Mouse (Mus musculus) neutrophil, adult 83 days (primary cell): ENCODE results near the gene Tmem30c. TPM values are rescaled to one million over a fixed set of nuclear protein-coding genes. Genes with fewer than 3 reads are reported as not detected.

ENCODE experiments used
- total RNA-seq, 2 experiments: library from RNA; stranded (reverse); gene quantifications; one replicate each; pipeline ENCODE4 v1.2.4; 2023

The Tmem30c gene
- total RNA-seq, result not detected

DNA sequence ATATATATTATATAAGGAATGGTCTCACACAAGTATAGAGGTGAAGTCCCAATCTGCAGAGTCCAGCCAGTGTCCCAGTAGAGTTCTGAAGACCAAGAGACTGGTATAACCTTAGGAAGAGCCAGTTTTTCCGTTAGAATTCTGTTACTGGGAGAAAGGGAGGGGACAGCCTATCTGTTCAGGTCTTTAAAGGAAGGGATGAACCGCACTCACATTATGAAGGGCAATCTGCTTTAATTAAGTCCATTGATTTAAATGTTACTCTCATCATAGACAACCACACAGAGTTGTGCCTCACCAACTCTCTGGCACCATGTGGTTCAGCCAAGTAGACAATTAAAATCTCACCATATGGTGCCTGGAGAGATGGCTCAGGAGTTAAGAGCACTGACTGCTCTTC, at the start of gene Tmem30c:
Tmem30c (minus strand) TSS at position 101 of the 400 bp plus-strand sequence.

DNA sequence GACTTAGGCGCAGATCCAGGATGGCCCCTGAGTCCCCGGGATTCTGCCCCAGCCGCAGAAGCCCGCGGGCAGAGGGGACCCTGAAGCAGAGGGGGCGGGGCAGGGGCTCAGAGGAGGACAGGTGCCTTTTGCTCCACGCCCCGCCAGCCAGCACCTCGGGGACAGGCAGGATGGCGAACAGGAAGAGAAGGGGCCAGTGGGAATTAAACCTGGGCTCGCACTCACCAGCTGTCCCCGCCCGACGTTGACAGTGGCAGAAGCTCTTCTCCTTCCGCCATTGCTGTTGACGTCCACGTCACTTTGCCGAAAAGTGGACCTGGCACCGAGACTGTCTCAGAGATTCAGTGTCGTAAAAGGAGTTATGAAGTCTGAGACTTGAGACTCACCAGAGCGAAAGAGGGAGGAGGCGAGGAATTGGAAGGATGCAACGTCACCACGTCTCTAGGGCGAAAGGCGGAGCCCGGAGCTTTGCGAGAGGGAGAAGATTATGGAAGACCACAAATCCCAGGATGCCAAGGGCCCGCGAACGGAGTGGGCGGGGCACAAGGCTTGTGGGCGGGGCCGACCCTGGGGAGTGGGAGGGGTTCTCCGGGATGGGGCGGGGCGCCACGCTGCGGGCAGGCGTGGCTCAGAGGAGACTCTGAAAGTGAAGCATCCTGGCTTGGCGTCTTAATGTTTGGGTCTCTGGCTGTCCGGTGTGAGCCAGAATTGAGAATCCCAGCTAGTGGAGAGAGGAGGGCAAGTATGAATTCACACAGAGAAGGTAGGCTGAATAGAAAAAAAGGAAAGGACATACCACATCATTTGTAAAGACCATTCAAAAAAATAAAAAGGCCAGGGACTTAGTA, 61.4 kb downstream of the Tmem30c start, which contains the start of gene Tbc1d23:
Tbc1d23 (minus strand) TSS at position 416 of the 848 bp plus-strand sequence.

Other genes with a start within 250 kb of the Tmem30c start
- gene Tmem45a2, start 221.5 kb downstream of the Tmem30c start, total RNA-seq, result 1 to 10 TPM; 2.3 to 2.5 TPM
- 10 to 100 TPM; 16.9 to 17.8 TPM for gene Tomm70a, start 171.2 kb downstream of the Tmem30c start, total RNA-seq
- gene Nit2, start 125.5 kb downstream of the Tmem30c start, total RNA-seq, result 10 to 100 TPM; 11.3 to 14.0 TPM
- gene Tbc1d23, start 61.4 kb downstream of the Tmem30c start, total RNA-seq, result 100 to 1,000 TPM in 1 of 2 experiments, 10 to 100 TPM in 1; 87.3 to 105 TPM
- 10 to 100 TPM in 1 of 2 experiments, 1 to 10 TPM in 1; 9.7 to 11.8 TPM for gene Filip1l, start 60.2 kb upstream of the Tmem30c start, total RNA-seq